In genomic region chr2:158730896-158731295, GRCm38 (mm10) we compare ENCODE assay signal across 15 mouse cellular contexts.
"Had no signal": no experiment of that assay in that cellular context is flagged by ENCODE, and none has a peak within 500 bp of the region (broad histone marks: within the 10 kb centered on the region; RNA-seq: fewer than 3 reads in every experiment).

No protein-coding gene starts in this region.

- H3K36me3 ChIP-seq: limb, embryonic 10.5 days; liver, embryonic 15.5 days; midbrain, embryonic 13.5 days; neural tube, embryonic 15.5 days; stomach, embryonic 15.5 days had no signal

- DNase-seq: kidney, adult 9 months; kidney, postnatal 10 days; kidney, postnatal 4 days; lung, adult 2 months; lung, postnatal 36 days; thymus, adult 2 months; thymus, postnatal 25 days had no signal

- ATAC-seq: intestine, embryonic 16.5 days; lung, postnatal 0 days; midbrain, embryonic 13.5 days had no signal

- H3K9ac ChIP-seq: liver, embryonic 15.5 days; midbrain, embryonic 13.5 days; neural tube, embryonic 15.5 days; stomach, embryonic 15.5 days had no signal

- H3K9me3 ChIP-seq: limb, embryonic 10.5 days; liver, embryonic 15.5 days; midbrain, embryonic 13.5 days; neural tube, embryonic 15.5 days; stomach, embryonic 15.5 days had no signal

- H3K4me2 ChIP-seq: liver, embryonic 11.5 days; liver, embryonic 15.5 days; midbrain, embryonic 13.5 days; neural tube, embryonic 15.5 days; stomach, embryonic 15.5 days had no signal

- H3K4me3 ChIP-seq: limb, embryonic 10.5 days; liver, embryonic 15.5 days; midbrain, embryonic 13.5 days; neural tube, embryonic 15.5 days; stomach, embryonic 15.5 days had no signal

- H3K4me1 ChIP-seq: liver, embryonic 15.5 days; midbrain, embryonic 13.5 days had no signal

- H3K27me3 ChIP-seq: liver, embryonic 15.5 days; midbrain, embryonic 13.5 days; neural tube, embryonic 15.5 days; stomach, embryonic 15.5 days had no signal

- H3K27ac ChIP-seq: limb, embryonic 10.5 days; liver, embryonic 15.5 days; midbrain, embryonic 13.5 days; neural tube, embryonic 15.5 days; stomach, embryonic 15.5 days had no signal
